Comparison of ENCODE assay signal across 15 mouse cellular contexts in genomic region chr16:34952254-34952653, GRCm38 (mm10).
A peak's percentile ranks its signal among the peaks of the same experiment; 100 is the strongest.
DNase-seq lines count a peak whose midpoint lies in the region; ATAC-seq and TF ChIP-seq lines count a peak whose summit lies in the region.
"Had no signal": no experiment of that assay in that cellular context is flagged by ENCODE, and none has a peak within 500 bp of the region (broad histone marks: within the 10 kb centered on the region; RNA-seq: fewer than 3 reads in every experiment).

No protein-coding gene starts in this region.

- no peak for TF ChIP-seq POLR2A in spleen, adult 2 months (IDR thresholded peaks at IDR 0.05; ENCODE audit: low read depth, low read length)

- no peak overlapping the region for H3K4me2 ChIP-seq in intestine, embryonic 16.5 days (ENCODE audit: low read depth, low read length)
- no peak overlapping the region for H3K4me2 ChIP-seq in intestine, postnatal 0 days (replicated peaks; ENCODE audit: low read depth)
- no peak overlapping the region for H3K4me2 ChIP-seq in kidney, embryonic 16.5 days (replicated peaks; ENCODE audit: low read depth, low read length)
- H3K4me2 ChIP-seq in forebrain, embryonic 15.5 days (replicated peaks), result no peak overlapping the region
- H3K4me2 ChIP-seq: hindbrain, embryonic 13.5 days; liver, embryonic 15.5 days; midbrain, embryonic 12.5 days had no signal

- no peak for DNase-seq in spleen, adult 2 months (ENCODE audit: low read depth in 1 of 2, low spot score in 2 of 2)
- DNase-seq in spleen, postnatal 14 days (ENCODE audit: low spot score in 2 of 2), result no peak
- no peak for DNase-seq in adrenal gland, postnatal 14 days
- DNase-seq: cerebellum, adult 11 months; forebrain, postnatal 0 days; gastrocnemius, postnatal 25 days had no signal

- H3K27me3 ChIP-seq in intestine, embryonic 16.5 days (replicated peaks; ENCODE audit: control insufficient read depth, insufficient read depth, low read length), result no peaks in the 10 kb centered on the region
- H3K27me3 ChIP-seq in intestine, postnatal 0 days (replicated peaks; ENCODE audit: control insufficient read depth, insufficient read depth, low read length), result no peaks in the 10 kb centered on the region
- no peaks in the 10 kb centered on the region for H3K27me3 ChIP-seq in spleen, adult 2 months (ENCODE audit: control insufficient read depth, insufficient read depth, low read length)
- H3K27me3 ChIP-seq in kidney, embryonic 16.5 days (ENCODE audit: insufficient read depth, low read length), result no peaks in the 10 kb centered on the region
- no peaks in the 10 kb centered on the region for H3K27me3 ChIP-seq in forebrain, embryonic 15.5 days
- H3K27me3 ChIP-seq: hindbrain, embryonic 13.5 days; liver, embryonic 15.5 days had no signal

- no peak overlapping the region for H3K4me3 ChIP-seq in intestine, embryonic 16.5 days (ENCODE audit: low read length)
- H3K4me3 ChIP-seq in intestine, postnatal 0 days (ENCODE audit: low read depth, low read length), result no peak overlapping the region
- no peak overlapping the region for H3K4me3 ChIP-seq in spleen, adult 2 months (ENCODE audit: extremely low read depth, insufficient read depth, insufficient read length)
- H3K4me3 ChIP-seq in kidney, embryonic 16.5 days (ENCODE audit: low read length), result no peak overlapping the region
- no peak overlapping the region for H3K4me3 ChIP-seq in forebrain, embryonic 15.5 days
- H3K4me3 ChIP-seq: hindbrain, embryonic 13.5 days; liver, embryonic 15.5 days; midbrain, embryonic 12.5 days; myocyte had no signal

- no peak overlapping the region for H3K9ac ChIP-seq in intestine, embryonic 16.5 days (ENCODE audit: low read depth, low read length)
- no peak overlapping the region for H3K9ac ChIP-seq in intestine, postnatal 0 days (ENCODE audit: low read depth, low read length)
- no peak overlapping the region for H3K9ac ChIP-seq in kidney, embryonic 16.5 days (replicated peaks; ENCODE audit: low read length)
- H3K9ac ChIP-seq in forebrain, embryonic 15.5 days (replicated peaks), result no peak overlapping the region
- H3K9ac ChIP-seq: forebrain, postnatal 0 days; hindbrain, embryonic 13.5 days; liver, embryonic 15.5 days; midbrain, embryonic 12.5 days had no signal

- 68% methylated on average over 5 of the region's 5 CpGs for WGBS in intestine, embryonic 16.5 days
- WGBS in intestine, postnatal 0 days, result 73% methylated on average over 5 of the region's 5 CpGs
- 18% methylated on average over 5 of the region's 5 CpGs for WGBS in spleen, adult 2 months
- WGBS in kidney, embryonic 16.5 days, result 54% methylated on average over 5 of the region's 5 CpGs
- WGBS in forebrain, embryonic 15.5 days, result 69% methylated on average over 5 of the region's 5 CpGs

- H3K36me3 ChIP-seq in intestine, embryonic 16.5 days (ENCODE audit: control insufficient read depth, insufficient read depth, low read length), result peaks cover 11% of the 10 kb centered on the region; the same call in 1 of the 2 replicates
- H3K36me3 ChIP-seq in intestine, postnatal 0 days (ENCODE audit: control insufficient read depth, insufficient read depth), result peaks cover 62% of the 10 kb centered on the region
- no peaks in the 10 kb centered on the region for H3K36me3 ChIP-seq in spleen, adult 2 months (ENCODE audit: control insufficient read depth, insufficient read depth, low read length)
- H3K36me3 ChIP-seq in kidney, embryonic 16.5 days (ENCODE audit: insufficient read depth, low read length), result peaks cover 22% of the 10 kb centered on the region
- H3K36me3 ChIP-seq in forebrain, embryonic 15.5 days, result no peaks in the 10 kb centered on the region
- H3K36me3 ChIP-seq: hindbrain, embryonic 13.5 days; midbrain, embryonic 12.5 days had no signal

- no peak for TF ChIP-seq CTCF in intestine, postnatal 0 days (IDR thresholded peaks at IDR 0.05; ENCODE audit: low read depth)
- TF ChIP-seq CTCF in spleen, adult 2 months (IDR thresholded peaks at IDR 0.05; ENCODE audit: extremely low read depth, insufficient read depth, insufficient read length, insufficient replicate concordance), result no peak

- H3K27ac ChIP-seq in intestine, embryonic 16.5 days (ENCODE audit: low read length), result 0 out of 2 replicates have a peak overlapping the region, but pooled peaks have one; percentile 33
- H3K27ac ChIP-seq in intestine, postnatal 0 days (ENCODE audit: low read depth, low read length), result no peak overlapping the region
- H3K27ac ChIP-seq in spleen, adult 2 months (ENCODE audit: insufficient read depth, low read length), result 0 out of 2 replicates have a peak overlapping the region, but pooled peaks have one; percentile 8
- peak overlapping the region; percentile 77 for H3K27ac ChIP-seq in kidney, embryonic 16.5 days (ENCODE audit: low read length)
- H3K27ac ChIP-seq in forebrain, embryonic 15.5 days (replicated peaks), result no peak overlapping the region
- H3K27ac ChIP-seq: hindbrain, embryonic 13.5 days; liver, embryonic 15.5 days; midbrain, embryonic 12.5 days had no signal

- ATAC-seq in intestine, embryonic 16.5 days, result no peak
- ATAC-seq in intestine, postnatal 0 days, result no peak
- ATAC-seq in kidney, embryonic 16.5 days (ENCODE audit: low FRiP score, low TSS enrichment), result no peak; the same call in 1 of the 2 replicates
- no peak for ATAC-seq in forebrain, embryonic 15.5 days (replicated peaks)
- ATAC-seq: CD4-positive, CD25-positive, alpha-beta regulatory T cell, adult 4 months; forebrain, postnatal 0 days had no signal

- peaks cover 4% of the 10 kb centered on the region; the same call in 1 of the 2 replicates for H3K4me1 ChIP-seq in intestine, embryonic 16.5 days (ENCODE audit: control insufficient read depth, insufficient read depth, low read length)
- H3K4me1 ChIP-seq in intestine, postnatal 0 days (replicated peaks; ENCODE audit: control insufficient read depth, insufficient read depth, low read length), result no peaks in the 10 kb centered on the region
- no peaks in the 10 kb centered on the region for H3K4me1 ChIP-seq in spleen, adult 2 months (ENCODE audit: control insufficient read depth, insufficient read depth, insufficient read length)
- H3K4me1 ChIP-seq in kidney, embryonic 16.5 days (ENCODE audit: insufficient read depth, low read length), result no peaks in the 10 kb centered on the region
- no peaks in the 10 kb centered on the region for H3K4me1 ChIP-seq in forebrain, embryonic 15.5 days
- H3K4me1 ChIP-seq: hindbrain, embryonic 13.5 days; liver, embryonic 15.5 days; midbrain, embryonic 12.5 days had no signal

- H3K9me3 ChIP-seq in intestine, embryonic 16.5 days (ENCODE audit: control insufficient read depth, low read length), result no peaks in the 10 kb centered on the region
- no peaks in the 10 kb centered on the region for H3K9me3 ChIP-seq in intestine, postnatal 0 days (ENCODE audit: control insufficient read depth)
- 0 out of 2 replicates have a peak, but pooled peaks cover 5% of the 10 kb centered on the region for H3K9me3 ChIP-seq in kidney, embryonic 16.5 days (ENCODE audit: low read length)
- H3K9me3 ChIP-seq in forebrain, embryonic 15.5 days, result no peaks in the 10 kb centered on the region
- H3K9me3 ChIP-seq: liver, embryonic 15.5 days had no signal

Comparison
In these comparisons a context has a peak if more than half of its experiments do, and no peak if none do; other contexts are left out.
1. H3K27ac ChIP-seq: peak in intestine, embryonic 16.5 days (single experiment), spleen, adult 2 months (single experiment) and kidney, embryonic 16.5 days (single experiment); none in intestine, postnatal 0 days (single experiment) and forebrain, embryonic 15.5 days (single experiment).